Mouse (Mus musculus) v-Abl transformed pro-B cells (cell line): ENCODE results near the gene Heatr5a.

Source experiments
- in situ Hi-C, 2 experiments: fragments of 400-800 bp; cut with MboI; formaldehyde crosslinking; loops; one replicate each; pipeline ENCODE4 v1.15.1; 2025; ENCODE audit not compliant: unreplicated experiment in 2 of 2

Gene Heatr5a

DNA sequence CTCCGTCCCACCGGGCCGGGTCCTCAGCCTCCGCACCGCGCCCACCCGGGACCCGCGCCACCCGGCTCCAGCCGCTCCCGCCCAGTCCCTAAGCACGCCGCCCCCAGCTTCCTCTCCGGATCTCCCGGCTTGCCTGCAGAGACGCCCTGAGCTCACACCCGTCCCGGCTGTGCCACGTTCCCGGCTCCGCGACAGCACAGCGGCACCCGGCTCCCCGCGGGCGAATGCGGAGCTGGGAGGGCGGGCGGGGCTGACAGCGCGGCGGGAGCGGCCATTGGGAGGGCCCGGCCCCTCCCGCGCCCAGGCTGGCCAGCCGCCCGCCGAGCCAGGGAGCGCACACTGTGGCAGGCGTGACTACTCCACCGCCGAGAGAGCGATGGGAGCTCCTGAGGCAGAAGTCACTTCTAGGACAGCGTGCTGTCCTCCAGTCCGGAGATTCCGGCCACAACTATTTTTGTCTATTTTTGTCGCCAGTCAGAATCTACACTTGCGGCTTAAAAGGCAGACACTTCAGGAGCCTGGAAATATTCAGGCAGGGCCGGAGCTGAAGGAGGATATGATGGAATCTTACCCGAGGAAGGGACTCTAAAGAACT lies at the start of gene Heatr5a:
Gene Heatr5a (minus strand): TSS at position 252 of the 595 bp plus-strand sequence.
- in situ Hi-C loops: loop anchor here in 1 of 2 experiments (10.0 kb wide), 1 partner anchor 146 kb away; the partner anchor contains the start of gene Hectd1

DNA sequence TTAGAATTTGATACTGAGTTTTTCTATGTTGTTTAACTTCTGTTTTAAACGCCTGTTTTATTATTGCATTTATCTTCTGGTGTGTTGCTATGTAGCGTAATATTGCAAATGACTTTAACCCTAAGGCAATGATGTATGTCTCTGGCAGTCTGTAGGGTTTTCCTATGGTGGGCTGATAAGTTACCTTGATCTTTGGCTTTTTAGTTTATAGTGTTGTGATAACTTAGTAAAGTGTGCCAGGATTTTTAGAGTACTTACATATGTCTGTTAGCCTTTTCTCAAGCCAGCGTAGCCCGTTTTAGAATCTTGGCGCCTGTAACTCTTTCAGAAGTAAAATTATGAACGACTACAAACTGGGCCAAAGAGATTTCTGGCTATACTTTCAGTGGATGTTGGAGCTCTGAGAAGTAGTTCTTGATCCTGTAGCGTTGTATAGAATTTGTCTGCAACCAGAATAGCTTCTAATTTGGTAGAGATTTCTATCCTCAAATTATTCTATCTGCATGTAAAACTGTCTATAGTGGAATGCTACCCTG lies 43.4 kb upstream of the Heatr5a start:
- in situ Hi-C loops: loop anchor here (5.0 to 25.0 kb wide), 2 partner anchors 598 to 818 kb away; no protein-coding TSS in a partner anchor

DNA sequence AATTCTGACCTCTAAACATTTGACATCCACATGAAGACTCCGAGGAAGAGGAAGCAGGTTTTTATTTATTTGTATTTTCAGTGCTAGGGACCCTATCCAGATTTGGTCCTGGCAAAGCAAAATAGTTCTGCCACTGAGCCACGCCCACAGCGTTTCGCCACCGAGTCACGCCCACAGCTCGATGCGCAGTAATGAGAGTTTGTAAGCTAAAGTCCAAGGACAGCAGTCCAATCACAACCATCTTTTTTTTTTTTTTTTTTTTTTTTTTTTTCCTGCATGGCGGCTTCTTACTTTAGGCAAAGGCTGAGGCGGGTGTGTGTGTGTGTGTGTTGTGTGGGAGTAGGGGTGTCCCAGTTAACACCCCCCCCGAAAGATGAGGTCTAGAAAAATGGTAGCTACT lies 42.9 kb upstream of the Heatr5a start:
- in situ Hi-C loops: loop anchor here (5.0 to 25.0 kb wide), 2 partner anchors 598 to 818 kb away; no protein-coding TSS in a partner anchor

DNA sequence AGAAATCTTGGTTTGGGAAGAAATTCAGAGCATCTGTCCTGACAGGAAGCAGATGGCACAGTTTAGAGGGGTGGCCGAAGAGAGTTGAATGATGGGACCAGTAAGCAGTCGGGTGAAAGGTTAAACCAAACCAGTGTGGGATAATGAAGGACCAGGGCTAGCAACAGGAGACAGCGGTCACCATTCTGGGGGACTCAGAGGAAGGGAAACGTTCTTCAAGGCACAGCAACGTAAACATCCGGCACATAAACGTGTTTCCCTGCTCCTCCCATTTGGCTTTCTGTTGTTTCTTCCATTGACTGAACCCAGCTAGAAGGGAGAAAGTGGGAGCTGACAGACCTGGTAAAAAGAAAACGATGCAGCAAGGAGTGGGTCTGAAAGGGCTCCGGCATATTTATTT lies 42.2 kb upstream of the Heatr5a start:
- in situ Hi-C loops: loop anchor here (5.0 to 25.0 kb wide), 2 partner anchors 599 to 819 kb away; no protein-coding TSS in a partner anchor

DNA sequence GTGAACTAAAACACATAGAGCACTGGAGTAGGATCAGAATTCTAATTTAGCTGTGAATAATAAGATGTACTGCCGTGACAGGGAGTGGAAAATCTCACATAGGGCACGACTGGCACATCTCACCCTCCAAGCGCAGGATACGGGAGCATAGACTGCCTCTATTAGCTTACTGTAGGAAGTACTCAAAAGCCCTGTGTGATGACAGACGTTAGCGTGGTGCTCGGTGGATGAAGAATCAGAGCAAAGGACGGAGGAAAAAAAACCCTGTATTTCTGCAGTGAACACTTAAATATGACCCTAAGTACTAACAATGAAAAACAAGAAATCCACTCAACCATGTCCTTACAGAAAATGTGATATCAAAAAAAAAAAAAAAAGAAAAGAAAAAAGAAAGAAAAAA lies 41.0 kb upstream of the Heatr5a start:
- in situ Hi-C loops: loop anchor here (5.0 to 25.0 kb wide), 2 partner anchors 600 to 820 kb away; no protein-coding TSS in a partner anchor

DNA sequence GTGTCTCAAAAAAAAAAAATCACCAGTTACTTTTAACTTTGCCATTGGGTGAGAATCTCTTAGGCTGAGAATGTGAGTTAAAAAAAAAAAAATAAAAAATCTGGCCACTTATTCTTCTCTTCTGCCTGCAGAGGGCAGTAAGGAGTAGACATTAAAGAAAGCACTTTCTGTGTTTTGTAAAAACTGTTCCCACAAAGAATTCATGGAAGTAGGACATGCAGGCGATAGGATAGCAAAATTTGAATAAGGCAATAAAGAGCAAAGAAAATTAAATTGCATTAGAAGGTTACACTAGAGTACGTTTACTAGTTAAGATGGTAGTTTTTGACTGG lies 39.5 kb upstream of the Heatr5a start:
- in situ Hi-C loops: loop anchor here (5.0 to 25.0 kb wide), 2 partner anchors 602 to 822 kb away; no protein-coding TSS in a partner anchor

DNA sequence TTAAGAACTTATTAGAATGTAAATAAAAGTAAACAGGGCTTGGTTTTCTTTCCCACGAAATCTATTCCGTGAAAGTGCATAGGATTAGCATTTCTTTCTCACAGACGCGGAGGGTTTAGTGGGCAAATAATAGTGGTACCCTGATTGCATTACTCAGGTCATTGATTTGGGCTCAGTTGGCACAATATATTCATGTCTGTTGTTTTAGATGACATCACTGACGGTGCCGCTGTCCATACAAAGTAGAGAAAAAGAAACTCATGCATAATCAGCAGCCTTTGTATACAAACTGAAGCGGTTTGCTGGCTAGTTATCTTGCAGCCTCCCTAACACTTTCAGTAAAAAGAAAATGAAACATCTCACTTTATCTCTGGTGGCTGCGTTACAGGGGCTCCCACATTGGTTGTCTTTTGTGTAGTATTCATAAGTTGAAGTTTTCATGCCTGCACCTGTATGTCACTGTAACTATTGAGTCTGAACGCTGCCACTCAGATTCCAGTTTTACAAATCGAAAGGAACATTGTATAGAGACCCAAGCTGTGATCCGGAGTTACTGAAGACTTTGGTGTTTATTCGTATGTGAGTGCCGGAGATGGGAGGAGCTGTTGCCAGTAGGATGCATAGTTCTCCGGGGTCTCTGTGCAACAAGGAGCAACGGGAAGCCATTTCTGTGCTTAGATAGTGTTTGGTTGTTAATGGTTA lies 39.0 kb upstream of the Heatr5a start:
- in situ Hi-C loops: loop anchor here (5.0 to 25.0 kb wide), 3 partner anchors 597 to 822 kb away; no protein-coding TSS in a partner anchor

DNA sequence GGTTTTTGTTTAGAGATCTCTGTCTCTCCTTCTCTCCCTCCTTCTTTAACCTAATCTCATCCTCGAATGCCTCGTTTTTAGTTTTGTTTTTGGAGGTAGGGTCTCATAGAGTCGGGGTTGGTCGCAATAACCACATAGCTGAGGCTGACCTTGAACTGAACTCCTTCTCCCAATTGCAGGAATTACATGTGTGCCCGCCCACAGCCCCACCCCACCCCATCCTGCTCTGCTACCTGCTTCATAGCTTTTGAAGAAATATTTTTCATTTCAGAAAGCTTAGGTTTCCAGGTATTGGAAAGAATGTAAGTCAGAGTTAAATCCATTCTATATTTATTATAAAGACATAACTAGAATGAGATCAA lies 35.5 kb upstream of the Heatr5a start:
- in situ Hi-C loops: loop anchor here (5.0 to 25.0 kb wide), 3 partner anchors 601 to 826 kb away; no protein-coding TSS in a partner anchor

DNA sequence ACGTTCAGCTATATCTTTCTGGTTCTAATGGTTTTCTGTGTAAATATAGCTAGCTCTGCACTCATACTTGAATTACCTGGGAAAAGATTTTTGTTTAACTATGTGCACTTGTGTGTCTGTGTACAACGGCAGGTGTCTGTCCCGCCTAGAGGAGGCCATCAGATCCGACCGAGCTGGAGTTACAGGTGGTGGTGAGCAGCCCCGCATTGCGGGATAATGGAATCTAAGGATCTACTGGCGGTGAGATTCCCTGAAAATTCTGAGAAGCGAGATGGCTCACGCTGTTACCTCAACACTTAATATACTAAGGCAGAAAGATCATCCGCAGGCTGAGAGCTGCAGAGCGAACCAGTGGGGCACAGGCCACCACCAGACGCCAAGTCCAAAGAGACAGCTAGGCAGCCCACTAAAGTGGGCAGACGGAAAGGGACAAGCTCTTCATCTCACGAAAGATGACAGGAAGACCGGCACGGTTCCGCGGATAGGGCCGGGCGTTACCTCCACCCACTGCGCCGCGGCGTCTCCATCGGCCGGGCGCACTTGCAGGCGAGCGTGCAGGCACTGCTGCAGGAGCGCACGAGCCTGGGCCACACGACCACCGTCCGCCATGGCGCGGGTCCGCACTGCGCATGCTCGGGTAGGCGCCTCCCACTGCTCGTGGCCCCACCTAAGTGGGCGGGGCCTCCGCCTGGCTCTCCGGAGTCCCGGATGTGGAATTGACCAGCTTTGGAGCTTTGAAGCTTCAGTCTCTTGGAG lies 34.9 kb upstream of the Heatr5a start, which contains the start of gene Dtd2:
Gene Dtd2 (minus strand): TSS at position 625 of the 756 bp plus-strand sequence.
- in situ Hi-C loops: loop anchor here (5.0 to 25.0 kb wide), 3 partner anchors 601 to 826 kb away; no protein-coding TSS in a partner anchor

DNA sequence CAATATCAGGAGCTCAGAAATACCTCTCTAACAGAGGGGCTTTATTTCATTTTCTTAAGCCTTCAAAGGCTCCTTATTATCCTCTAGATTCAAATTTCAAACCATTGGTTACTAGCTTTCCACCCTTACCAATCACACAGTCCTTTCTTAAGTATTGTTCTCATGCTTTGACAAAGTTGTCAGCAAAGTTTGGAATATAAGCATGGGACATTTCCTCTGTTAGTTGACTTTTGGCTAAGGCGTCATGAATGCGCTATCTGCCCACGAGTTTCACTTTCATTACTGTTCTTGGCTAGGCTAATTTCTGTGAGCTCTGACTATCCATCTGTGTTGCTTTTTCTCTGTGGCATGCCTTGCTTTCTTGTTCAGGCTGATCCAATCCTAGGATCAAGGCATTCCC lies 31.6 kb upstream of the Heatr5a start:
- in situ Hi-C loops: loop anchor here in 1 of 2 experiments (5.0 to 25.0 kb wide), 2 partner anchors 175 to 610 kb away; partner anchors contain the start of gene Hectd1

DNA sequence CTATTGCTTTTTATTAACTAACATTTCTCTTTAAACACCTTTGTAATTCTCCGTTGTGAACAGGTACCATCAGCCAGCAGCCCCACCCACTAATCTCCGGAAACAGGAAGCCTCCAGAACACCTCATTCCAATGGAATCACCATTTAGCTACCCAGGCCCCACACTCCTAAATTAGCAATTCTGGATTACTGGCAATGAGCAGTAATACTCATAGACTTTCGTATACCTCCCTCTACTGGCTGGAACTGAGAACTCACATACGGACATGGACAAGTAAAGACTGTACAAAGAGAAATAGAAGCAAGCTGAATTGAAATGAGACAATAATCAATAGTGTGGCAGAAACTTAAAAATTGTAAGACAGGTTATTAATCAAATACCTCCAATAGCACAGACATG lies 30.4 kb upstream of the Heatr5a start:
- in situ Hi-C loops: loop anchor here in 1 of 2 experiments (5.0 to 25.0 kb wide), 2 partner anchors 174 to 611 kb away; partner anchors contain the start of gene Hectd1

DNA sequence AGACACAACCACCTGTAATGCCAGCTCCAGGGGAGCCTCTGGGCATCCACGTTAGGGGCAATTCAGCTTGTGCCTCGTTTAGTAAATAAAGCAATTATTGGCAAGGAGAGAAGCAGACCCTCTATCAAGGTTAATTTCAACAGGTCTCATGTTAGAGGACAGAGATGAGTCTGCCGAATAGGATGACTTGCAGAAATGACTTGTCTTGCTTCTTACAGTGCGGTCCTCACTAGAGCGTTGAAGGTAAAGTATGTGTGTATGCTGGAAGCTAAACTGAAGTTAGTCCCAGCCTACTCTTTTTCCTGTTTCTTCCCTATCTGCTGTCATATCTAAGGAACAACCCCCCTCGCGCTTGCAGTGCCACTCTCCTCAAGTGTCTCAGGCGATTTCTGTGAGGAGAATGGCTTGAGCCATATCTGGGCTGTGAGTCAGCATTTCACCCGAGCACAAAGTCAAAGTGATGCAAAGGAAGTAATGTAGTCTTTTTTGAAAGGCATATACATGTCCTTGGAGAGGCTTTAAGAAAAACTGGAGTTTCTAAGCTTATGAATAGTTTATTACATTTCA lies 27.3 kb upstream of the Heatr5a start:
- in situ Hi-C loops: loop anchor here (10.0 to 25.0 kb wide), 2 partner anchors 194 to 611 kb away; partner anchors contain the start of gene Scfd1 (in 2 of the 2)

DNA sequence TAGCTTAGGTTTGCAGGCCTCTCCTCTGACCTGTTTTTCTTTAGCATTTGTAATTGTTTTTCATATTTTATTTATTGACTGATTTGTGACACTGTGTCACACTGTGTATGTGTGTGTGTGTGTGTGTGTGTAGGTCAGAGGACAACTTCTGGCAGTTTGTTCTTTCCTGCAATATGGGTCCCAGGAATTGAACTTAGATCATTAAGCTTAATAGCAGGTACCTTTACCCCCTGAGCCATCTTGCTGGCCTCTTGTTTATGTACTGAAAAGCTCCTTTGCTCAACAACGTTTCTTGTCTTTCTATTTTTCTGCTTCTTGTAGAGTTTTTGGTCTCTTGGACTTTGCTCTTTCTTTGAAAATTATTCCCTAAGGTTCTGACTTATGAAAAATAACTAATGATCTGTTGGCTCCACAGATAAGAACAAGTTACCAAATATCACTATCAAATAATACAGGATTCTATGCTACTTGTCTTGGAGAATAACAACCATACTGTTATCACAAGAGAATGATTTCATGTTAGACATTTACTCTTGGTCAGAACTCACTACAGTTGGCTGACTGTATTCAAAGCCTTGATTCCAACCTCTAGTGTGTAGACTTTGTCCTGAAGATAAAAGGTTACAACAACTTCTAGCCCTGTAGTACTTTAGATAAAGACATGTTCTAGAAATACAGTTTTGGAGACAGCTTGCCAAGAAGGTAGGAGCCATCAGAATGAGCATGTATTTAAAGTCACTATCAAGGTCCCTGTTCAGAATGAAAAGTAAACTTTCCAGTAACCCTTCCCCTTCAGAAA lies 24.8 kb upstream of the Heatr5a start:
- in situ Hi-C loops: loop anchor here (10.0 to 25.0 kb wide), 2 partner anchors 191 to 609 kb away; partner anchors contain the start of gene Scfd1 (in 2 of the 2)

DNA sequence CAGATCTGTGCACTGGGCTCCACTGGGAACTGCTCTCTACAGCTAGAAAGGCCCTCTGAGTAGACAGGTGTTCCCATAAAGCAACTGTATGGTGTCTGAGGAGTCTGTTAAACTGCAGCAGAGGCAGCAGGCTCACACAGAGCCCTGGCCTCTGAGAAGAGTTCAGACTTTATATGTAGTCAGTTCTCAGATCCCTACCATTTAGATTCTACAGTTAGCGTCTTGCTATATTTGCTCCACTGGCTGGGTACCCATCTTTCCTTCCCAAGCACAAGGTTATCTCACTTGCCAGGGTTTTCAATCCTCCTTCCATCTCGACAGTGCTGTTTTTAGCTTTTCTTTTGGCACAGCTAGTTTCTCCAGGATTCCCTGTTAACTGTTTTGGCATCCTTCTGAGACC lies 19.5 kb upstream of the Heatr5a start:
- in situ Hi-C loops: loop anchor here (10.0 to 25.0 kb wide), 2 partner anchors 186 to 603 kb away; partner anchors contain the start of gene Scfd1 (in 2 of the 2)

DNA sequence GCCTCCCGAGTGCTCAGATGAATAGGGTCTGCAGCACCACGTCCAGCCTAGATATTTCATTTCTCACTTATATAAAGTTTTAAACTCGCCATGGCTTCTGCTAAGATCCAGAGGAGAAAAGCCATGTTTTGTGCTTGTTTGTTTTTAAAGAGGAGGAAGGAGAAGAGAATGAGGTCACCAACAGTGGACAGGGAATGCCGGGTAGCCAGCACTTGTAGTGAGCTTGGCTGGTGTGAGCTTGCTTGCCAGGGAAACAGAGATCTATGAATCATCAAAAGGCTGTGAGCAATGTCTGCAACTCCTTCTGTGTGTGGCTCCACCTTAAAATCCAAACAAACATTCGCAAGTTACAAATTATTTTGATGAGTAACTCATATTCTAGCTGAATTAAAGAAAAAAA lies 17.4 kb upstream of the Heatr5a start:
- in situ Hi-C loops: loop anchor here (25.0 kb wide), 1 partner anchor 601 kb away; the partner anchor contains the start of gene Scfd1 (in 2 of the 2)

DNA sequence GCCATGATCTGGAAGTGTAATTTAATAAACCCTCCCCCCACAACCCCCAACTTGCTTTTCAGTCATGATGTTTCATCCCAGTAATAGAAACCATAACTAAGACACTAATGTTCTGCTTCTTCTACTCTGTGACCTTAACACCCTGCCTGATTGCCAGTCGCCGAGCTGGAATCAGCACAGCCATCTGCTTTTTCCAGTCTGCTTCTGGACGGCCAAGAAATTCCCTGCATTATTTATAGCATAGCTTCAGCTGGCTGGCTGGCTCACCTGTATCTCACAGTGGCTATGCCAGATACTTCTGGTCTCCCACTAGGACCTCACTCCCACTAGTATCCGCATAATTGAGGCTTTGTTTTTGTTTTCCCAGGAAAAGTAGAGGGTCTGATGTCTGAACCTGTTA lies 14.7 kb upstream of the Heatr5a start:
- in situ Hi-C loops: loop anchor here (25.0 kb wide), 1 partner anchor 599 kb away; the partner anchor contains the start of gene Scfd1 (in 2 of the 2)

DNA sequence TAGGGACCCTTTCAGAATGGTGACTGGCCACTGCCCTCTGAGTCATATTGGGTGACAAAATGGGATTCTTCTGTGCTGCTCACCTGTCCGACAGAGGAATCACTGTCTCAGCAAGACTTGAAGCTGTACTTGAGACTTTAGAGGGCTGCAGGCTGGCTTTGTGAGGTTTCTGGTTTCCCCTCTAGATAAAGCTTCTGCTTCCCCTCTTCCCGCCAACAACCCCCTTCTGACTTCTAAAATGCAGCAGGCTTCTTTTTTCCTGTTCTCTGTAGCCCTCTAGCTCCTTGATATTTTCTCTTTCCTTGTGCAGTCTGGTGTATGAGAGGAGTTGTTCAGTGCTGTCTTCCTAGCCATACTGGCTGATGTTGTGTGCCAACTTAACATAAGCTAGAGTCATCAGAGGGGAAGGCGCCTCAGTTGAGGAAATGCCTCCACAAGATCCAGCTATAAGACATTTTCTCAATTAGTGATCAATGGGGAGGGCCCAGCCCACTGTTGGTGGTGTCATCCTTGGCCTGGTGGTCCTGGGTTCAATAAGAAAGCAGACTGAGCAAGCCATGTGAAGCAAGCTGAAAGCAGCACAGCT lies 14.1 kb upstream of the Heatr5a start:
- in situ Hi-C loops: loop anchor here (25.0 kb wide), 1 partner anchor 598 kb away; the partner anchor contains the start of gene Scfd1 (in 2 of the 2)

DNA sequence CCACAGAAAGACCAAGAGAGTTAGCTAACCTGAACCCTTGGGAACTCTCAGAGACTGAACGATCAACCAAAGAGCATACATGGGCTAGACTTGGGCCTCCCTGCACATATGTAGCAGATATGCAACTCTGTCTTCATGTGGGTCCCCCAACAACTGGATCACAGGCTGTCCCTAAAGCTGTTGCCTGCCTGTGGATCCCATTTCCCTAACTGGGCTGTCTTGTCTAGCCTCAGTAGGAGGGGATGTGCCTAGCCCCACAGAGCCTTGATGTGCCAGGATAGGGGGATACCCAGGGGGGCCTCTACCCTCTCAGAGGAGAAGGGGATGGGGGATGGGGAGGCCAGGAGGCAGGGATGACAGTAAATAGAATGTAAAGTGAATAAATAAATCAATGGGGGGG lies 12.5 kb upstream of the Heatr5a start:
- in situ Hi-C loops: loop anchor here (25.0 kb wide), 1 partner anchor 596 kb away; the partner anchor contains the start of gene Scfd1 (in 2 of the 2)
